Mouse (Mus musculus) heart, adult 18-20 months (tissue): Measurements from ENCODE around the gene Dnajb12. TPM values are rescaled to one million over a fixed set of nuclear protein-coding genes. Genes with fewer than 3 reads are reported as not detected.

Experiments used
- total RNA-seq, 2 experiments: library from RNA; stranded (reverse); gene quantifications; 2 replicates each; pipeline ENCODE4 v1.2.3; 2021

Gene Dnajb12
- total RNA-seq, 2 experiments from 2014 or later = 38.6 to 42.3 TPM

Other genes starting within 250 kb of the Dnajb12 start
- gene Micu1, start 177.1 kb upstream of the Dnajb12 start, total RNA-seq = 10 to 100 TPM; 24.3 to 25.8 TPM
- gene Ddit4, start 72.3 kb downstream of the Dnajb12 start, total RNA-seq = 100 to 1,000 TPM; 158 to 190 TPM
- 10 to 100 TPM; 23.2 to 25.9 TPM for gene Ascc1, start 123.2 kb downstream of the Dnajb12 start, total RNA-seq
- 10 to 100 TPM; 73.8 to 84.0 TPM for gene Anapc16, start 123.6 kb downstream of the Dnajb12 start, total RNA-seq
- gene Spock2, start 226.7 kb downstream of the Dnajb12 start, total RNA-seq = 10 to 100 TPM; 10.3 to 16.2 TPM